Mouse (Mus musculus): Measurements from ENCODE around the gene Bcas1. TPM values are rescaled to one million over a fixed set of nuclear protein-coding genes. Genes with fewer than 3 reads are reported as not detected.

Gene Bcas1
- 0.02 TPM for polyA plus RNA-seq (2012; fragmentation: generic; extraction: Trizol)

- no peak within 1 kb of the TSS for H3ac ChIP-seq (ENCODE audit: control insufficient read depth, insufficient read length)
- no peak within 1 kb of the TSS for H3K4me2 ChIP-seq (ENCODE audit: low read depth)
- H3K36me3 ChIP-seq (ENCODE audit: control insufficient read depth, insufficient read depth), result no peaks in the 10 kb centered on the region
- H3K79me2 ChIP-seq (ENCODE audit: control insufficient read depth, insufficient read depth), result no peaks in the 10 kb centered on the region
- TF ChIP-seq POLR2A (IDR thresholded peaks at IDR 0.05; ENCODE audit: insufficient read length, low read depth) (no peak), MYOD1 (IDR thresholded peaks at IDR 0.05; ENCODE audit: control insufficient read depth in 1 of 3, insufficient read length in 2 of 3, low read depth in 2 of 3) (no peak), TCF12 (IDR thresholded peaks at IDR 0.05; ENCODE audit: insufficient read depth, poor library complexity, severe bottlenecking) (no peak), E2F4 (IDR thresholded peaks at IDR 0.05; ENCODE audit: insufficient read depth) (no peak), USF1 (IDR thresholded peaks at IDR 0.05; ENCODE audit: low read depth) (no peak), CEBPB (IDR thresholded peaks at IDR 0.05; ENCODE audit: insufficient read depth, poor library complexity, severe bottlenecking) (no peak), TCF3 (IDR thresholded peaks at IDR 0.05; ENCODE audit: insufficient read length, low read depth) (no peak), POLR2AphosphoS2 (IDR thresholded peaks at IDR 0.05; ENCODE audit: insufficient read length, low read depth) (no peak)
- H3K27me3 ChIP-seq (ENCODE audit: control insufficient read depth, insufficient read depth, insufficient read length), result no peaks in the 10 kb centered on the region
- no peak within 1 kb of the TSS for H3K4me3 ChIP-seq
These were observed at the start of gene Bcas1 for GRCm38 (mm10) chr2:170427704-170428103. Gene Bcas1 (minus strand): TSS chr2:170427845.

- H3ac ChIP-seq (ENCODE audit: control insufficient read depth, insufficient read length), result no peak overlapping the region
- H3K36me3 ChIP-seq (ENCODE audit: control insufficient read depth, insufficient read depth), result no peaks in the 10 kb centered on the region
- TF ChIP-seq MYOG (IDR thresholded peaks at IDR 0.05; ENCODE audit: control insufficient read depth in 1 of 3, insufficient read depth in 1 of 3, insufficient read length in 2 of 3, low read depth in 2 of 3), result no peak
- no peak for TF ChIP-seq MYOD1 (IDR thresholded peaks at IDR 0.05; ENCODE audit: control insufficient read depth in 1 of 3, insufficient read length in 2 of 3, low read depth in 2 of 3)
- no peak for TF ChIP-seq TCF12 (IDR thresholded peaks at IDR 0.05; ENCODE audit: insufficient read depth, poor library complexity, severe bottlenecking)
- no peak for TF ChIP-seq REST (IDR thresholded peaks at IDR 0.05; ENCODE audit: insufficient read depth, insufficient read length)
- TF ChIP-seq CEBPB (IDR thresholded peaks at IDR 0.05; ENCODE audit: insufficient read depth, poor library complexity, severe bottlenecking), result no peak
- no peak for TF ChIP-seq USF1 (IDR thresholded peaks at IDR 0.05; ENCODE audit: low read depth)
- TF ChIP-seq SRF (IDR thresholded peaks at IDR 0.05; ENCODE audit: control insufficient read depth, insufficient read length, low read depth), result no peak
- no peak for TF ChIP-seq POLR2AphosphoS2 (IDR thresholded peaks at IDR 0.05; ENCODE audit: insufficient read length, low read depth)
- no peaks in the 10 kb centered on the region for H3K79me2 ChIP-seq (ENCODE audit: control insufficient read depth, insufficient read depth)
- no peak overlapping the region for H3K4me3 ChIP-seq
- no peaks in the 10 kb centered on the region for H3K27me3 ChIP-seq (ENCODE audit: control insufficient read depth, insufficient read depth, insufficient read length)
- no peak overlapping the region for H3K4me2 ChIP-seq (ENCODE audit: low read depth)
These were observed 49.0 kb upstream of the Bcas1 start for GRCm38 (mm10) chr2:170476643-170477042.

- Histone ChIP-seq H3K4me3 (no peak overlapping the region), H3K36me3 (ENCODE audit: control insufficient read depth, insufficient read depth) (no peaks in the 10 kb centered on the region), H3K79me2 (ENCODE audit: control insufficient read depth, insufficient read depth) (no peaks in the 10 kb centered on the region), H3K27me3 (ENCODE audit: control insufficient read depth, insufficient read depth, insufficient read length) (no peaks in the 10 kb centered on the region), H3ac (ENCODE audit: control insufficient read depth, insufficient read length) (no peak overlapping the region), H3K4me2 (ENCODE audit: low read depth) (no peak overlapping the region)
- TF ChIP-seq POLR2A (IDR thresholded peaks at IDR 0.05; ENCODE audit: insufficient read length, low read depth) (no peak), CEBPB (IDR thresholded peaks at IDR 0.05; ENCODE audit: insufficient read depth, poor library complexity, severe bottlenecking) (no peak), E2F4 (IDR thresholded peaks at IDR 0.05; ENCODE audit: insufficient read depth) (no peak), MYOD1 (IDR thresholded peaks at IDR 0.05; ENCODE audit: control insufficient read depth in 1 of 3, insufficient read length in 2 of 3, low read depth in 2 of 3) (no peak), REST (IDR thresholded peaks at IDR 0.05; ENCODE audit: insufficient read depth, insufficient read length) (no peak), TCF3 (IDR thresholded peaks at IDR 0.05; ENCODE audit: insufficient read length, low read depth) (no peak), SRF (IDR thresholded peaks at IDR 0.05; ENCODE audit: control insufficient read depth, insufficient read length, low read depth) (no peak), USF1 (IDR thresholded peaks at IDR 0.05; ENCODE audit: low read depth) (no peak), POLR2AphosphoS2 (IDR thresholded peaks at IDR 0.05; ENCODE audit: insufficient read length, low read depth) (no peak), MYOG (IDR thresholded peaks at IDR 0.05; ENCODE audit: control insufficient read depth in 1 of 3, insufficient read depth in 1 of 3, insufficient read length in 2 of 3, low read depth in 2 of 3) (no peak), TCF12 (IDR thresholded peaks at IDR 0.05; ENCODE audit: insufficient read depth, poor library complexity, severe bottlenecking) (no peak), MAX (IDR thresholded peaks at IDR 0.05; ENCODE audit: low read depth) (no peak)
These were observed 48.6 kb upstream of the Bcas1 start for GRCm38 (mm10) chr2:170476215-170476614.

GRCm38 (mm10) chr2:170475164-170475563, 47.5 kb upstream of the Bcas1 start:
- Histone ChIP-seq H3K4me3 (no peak overlapping the region), H3K36me3 (ENCODE audit: control insufficient read depth, insufficient read depth) (no peaks in the 10 kb centered on the region), H3ac (ENCODE audit: control insufficient read depth, insufficient read length) (no peak overlapping the region), H3K27me3 (ENCODE audit: control insufficient read depth, insufficient read depth, insufficient read length) (no peaks in the 10 kb centered on the region), H3K4me2 (ENCODE audit: low read depth) (no peak overlapping the region), H3K79me2 (ENCODE audit: control insufficient read depth, insufficient read depth) (no peaks in the 10 kb centered on the region)
- TF ChIP-seq TCF12 (IDR thresholded peaks at IDR 0.05; ENCODE audit: insufficient read depth, poor library complexity, severe bottlenecking), result no peak
- TF ChIP-seq POLR2AphosphoS2 (IDR thresholded peaks at IDR 0.05; ENCODE audit: insufficient read length, low read depth), result no peak
- TF ChIP-seq USF1 (IDR thresholded peaks at IDR 0.05; ENCODE audit: low read depth), result no peak
- no peak for TF ChIP-seq E2F4 (IDR thresholded peaks at IDR 0.05; ENCODE audit: insufficient read depth)
- no peak for TF ChIP-seq CEBPB (IDR thresholded peaks at IDR 0.05; ENCODE audit: insufficient read depth, poor library complexity, severe bottlenecking)
- TF ChIP-seq TCF3 (IDR thresholded peaks at IDR 0.05; ENCODE audit: insufficient read length, low read depth), result no peak
- no peak for TF ChIP-seq MYOD1 (IDR thresholded peaks at IDR 0.05; ENCODE audit: control insufficient read depth in 1 of 3, insufficient read length in 2 of 3, low read depth in 2 of 3)
- no peak for TF ChIP-seq SRF (IDR thresholded peaks at IDR 0.05; ENCODE audit: control insufficient read depth, insufficient read length, low read depth)
- no peak for TF ChIP-seq POLR2A (IDR thresholded peaks at IDR 0.05; ENCODE audit: insufficient read length, low read depth)
- no peak for TF ChIP-seq REST (IDR thresholded peaks at IDR 0.05; ENCODE audit: insufficient read depth, insufficient read length)
- no peak for TF ChIP-seq MAX (IDR thresholded peaks at IDR 0.05; ENCODE audit: low read depth)
- TF ChIP-seq MYOG (IDR thresholded peaks at IDR 0.05; ENCODE audit: control insufficient read depth in 1 of 3, insufficient read depth in 1 of 3, insufficient read length in 2 of 3, low read depth in 2 of 3), result no peak

GRCm38 (mm10) chr2:170474125-170474524, 46.5 kb upstream of the Bcas1 start:
- H3K4me3 ChIP-seq, result no peak overlapping the region
- H3K79me2 ChIP-seq (ENCODE audit: control insufficient read depth, insufficient read depth), result no peaks in the 10 kb centered on the region
- TF ChIP-seq E2F4 (IDR thresholded peaks at IDR 0.05; ENCODE audit: insufficient read depth), result no peak
- TF ChIP-seq POLR2A (IDR thresholded peaks at IDR 0.05; ENCODE audit: insufficient read length, low read depth), result no peak
- no peak for TF ChIP-seq POLR2AphosphoS2 (IDR thresholded peaks at IDR 0.05; ENCODE audit: insufficient read length, low read depth)
- no peak for TF ChIP-seq TCF12 (IDR thresholded peaks at IDR 0.05; ENCODE audit: insufficient read depth, poor library complexity, severe bottlenecking)
- TF ChIP-seq CEBPB (IDR thresholded peaks at IDR 0.05; ENCODE audit: insufficient read depth, poor library complexity, severe bottlenecking), result no peak
- no peak for TF ChIP-seq MYOD1 (IDR thresholded peaks at IDR 0.05; ENCODE audit: control insufficient read depth in 1 of 3, insufficient read length in 2 of 3, low read depth in 2 of 3)
- no peak for TF ChIP-seq REST (IDR thresholded peaks at IDR 0.05; ENCODE audit: insufficient read depth, insufficient read length)
- no peak for TF ChIP-seq TCF3 (IDR thresholded peaks at IDR 0.05; ENCODE audit: insufficient read length, low read depth)
- TF ChIP-seq MYOG (IDR thresholded peaks at IDR 0.05; ENCODE audit: control insufficient read depth in 1 of 3, insufficient read depth in 1 of 3, insufficient read length in 2 of 3, low read depth in 2 of 3), result no peak
- no peak for TF ChIP-seq MAX (IDR thresholded peaks at IDR 0.05; ENCODE audit: low read depth)
- TF ChIP-seq USF1 (IDR thresholded peaks at IDR 0.05; ENCODE audit: low read depth), result no peak
- no peak for TF ChIP-seq SRF (IDR thresholded peaks at IDR 0.05; ENCODE audit: control insufficient read depth, insufficient read length, low read depth)
- no peaks in the 10 kb centered on the region for H3K27me3 ChIP-seq (ENCODE audit: control insufficient read depth, insufficient read depth, insufficient read length)
- no peak overlapping the region for H3ac ChIP-seq (ENCODE audit: control insufficient read depth, insufficient read length)
- H3K36me3 ChIP-seq (ENCODE audit: control insufficient read depth, insufficient read depth), result no peaks in the 10 kb centered on the region
- H3K4me2 ChIP-seq (ENCODE audit: low read depth), result no peak overlapping the region

All from myocyte (in vitro differentiated cells).